Mouse (Mus musculus) spleen, adult 2 months (tissue): ENCODE measurements around the gene Tenm4.

Source experiments
- CTCF ChIP-seq: fragments of 200-500 bp; IDR thresholded peaks from 2 replicates; pipeline ENCODE4 v1.5.1; 2011; ENCODE audit warnings: mild to moderate bottlenecking, inconsistent platforms; ENCODE audit not compliant: insufficient read depth, insufficient read length, insufficient replicate concordance; ENCODE audit errors: extremely low read depth
- POLR2A ChIP-seq: fragments of 200-500 bp; IDR thresholded peaks from 2 replicates; pipeline ENCODE4 v1.6.1; 2011; ENCODE audit warnings: low read depth, low read length, inconsistent platforms

DNA sequence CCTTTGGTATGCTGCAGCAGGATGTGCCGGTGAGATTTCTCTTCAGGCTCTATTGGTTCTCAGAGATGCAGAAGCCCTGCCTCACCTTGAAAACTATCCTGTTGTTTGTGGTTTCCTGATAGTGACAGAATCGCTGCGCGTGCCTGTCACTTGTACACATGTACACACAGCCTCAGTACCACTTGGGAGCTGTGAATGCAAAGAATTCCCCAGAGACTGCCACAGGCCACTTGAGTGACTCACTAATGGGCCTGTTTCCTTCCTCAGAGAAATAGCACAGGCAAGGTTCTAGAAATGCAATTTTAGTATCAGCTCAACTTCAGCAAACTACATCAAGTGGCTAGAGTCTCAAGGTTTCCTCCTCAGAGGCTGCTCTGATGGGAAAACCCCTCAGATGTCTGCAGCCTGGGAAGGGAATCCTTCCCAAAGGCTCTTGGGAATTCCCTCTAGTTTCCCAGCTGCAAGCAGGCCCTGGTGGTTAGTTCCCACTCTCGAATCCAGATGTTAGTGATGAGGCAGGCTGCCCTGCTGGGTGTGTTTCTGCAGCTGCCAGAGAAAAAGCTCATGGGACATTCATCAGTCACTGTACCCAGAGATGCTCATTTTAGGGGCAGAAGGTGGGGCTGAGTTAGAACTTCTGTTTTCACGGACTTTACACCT is 203.1 kb downstream of the Tenm4 start:
- TF ChIP-seq CTCF: no peak
- TF ChIP-seq POLR2A: no peak
